Comparison of ENCODE assay signal across 9 mouse cellular contexts in genomic region chr11:49410540-49410939, GRCm38 (mm10). TPM values are rescaled to one million over a fixed set of nuclear protein-coding genes. Genes with fewer than 3 reads are reported as not detected.
DNase-seq lines count a peak whose midpoint lies in the region; ATAC-seq and TF ChIP-seq lines count a peak whose summit lies in the region.
"Had no signal": no experiment of that assay in that cellular context is flagged by ENCODE, and none has a peak within 500 bp of the region (broad histone marks: within the 10 kb centered on the region; RNA-seq: fewer than 3 reads in every experiment).

No protein-coding gene starts in this region.

- no peaks in the 10 kb centered on the region for H3K36me3 ChIP-seq in liver, adult 2 months (ENCODE audit: control insufficient read depth, insufficient read depth, low read length)
- no peaks in the 10 kb centered on the region for H3K36me3 ChIP-seq in liver, postnatal 0 days (replicated peaks; ENCODE audit: insufficient read depth, low read length)

- H3K4me3 ChIP-seq in liver, adult 2 months (ENCODE audit: insufficient read depth, low read depth, low read length), result no peak overlapping the region
- H3K4me3 ChIP-seq in liver, postnatal 0 days (ENCODE audit: low read depth, low read length), result no peak overlapping the region
- H3K4me3 ChIP-seq in cerebellum, adult 2 months (replicated peaks; ENCODE audit: insufficient read depth, low read depth, low read length), result no peak overlapping the region

- TF ChIP-seq CTCF in liver, adult 2 months (IDR thresholded peaks at IDR 0.05; ENCODE audit: low read depth, low read length), result no peak
- peak; percentile 64 for TF ChIP-seq CTCF in liver, postnatal 0 days (IDR thresholded peaks at IDR 0.05; ENCODE audit: low read depth)
- TF ChIP-seq CTCF in cerebellum, adult 2 months (IDR thresholded peaks at IDR 0.05; ENCODE audit: borderline replicate concordance, insufficient read depth, low read depth, low read length), result no peak

- 44% methylated on average over 1 of the region's 1 CpGs for WGBS in liver, adult 2 months
- 9% methylated on average over 1 of the region's 1 CpGs for WGBS in liver, postnatal 0 days (ENCODE audit: insufficient replicate concordance)
- 40% methylated on average over 1 of the region's 1 CpGs for WGBS in cerebellum, adult 2 months

- TF ChIP-seq EP300 in liver, postnatal 0 days (IDR thresholded peaks at IDR 0.05; ENCODE audit: low read depth), result no peak

- no peak for TF ChIP-seq POLR2A in liver, adult 2 months (IDR thresholded peaks at IDR 0.05; ENCODE audit: extremely low read depth, insufficient read depth, low read length)
- no peak for TF ChIP-seq POLR2A in cerebellum, adult 2 months (IDR thresholded peaks at IDR 0.05; ENCODE audit: borderline replicate concordance, insufficient read depth, low read length)

- H3K4me1 ChIP-seq in liver, adult 2 months (ENCODE audit: control insufficient read depth, insufficient read depth, low read length), result no peaks in the 10 kb centered on the region
- H3K4me1 ChIP-seq in liver, postnatal 0 days (ENCODE audit: insufficient read depth), result no peaks in the 10 kb centered on the region
- H3K4me1 ChIP-seq in cerebellum, adult 2 months (ENCODE audit: control insufficient read depth, insufficient read depth, low read length), result no peaks in the 10 kb centered on the region

- H3K4me2 ChIP-seq in liver, postnatal 0 days (ENCODE audit: low read depth, low read length), result no peak overlapping the region

- H3K27ac ChIP-seq in liver, adult 2 months (replicated peaks; ENCODE audit: insufficient read depth, low read depth, low read length), result no peak overlapping the region
- no peak overlapping the region for H3K27ac ChIP-seq in liver, postnatal 0 days (ENCODE audit: low read depth)
- H3K27ac ChIP-seq in cerebellum, adult 2 months (ENCODE audit: insufficient read depth, low read length), result no peak overlapping the region

- peak; percentile 0 to 5 for DNase-seq in cerebellum, postnatal 14 days
- DNase-seq in cerebellum, adult 8-10 months, result no peak
- DNase-seq in liver, adult 2 months (ENCODE audit: extremely low read depth, low read depth, low spot score), result peak; percentile 51
- DNase-seq in liver (no peak), adipocyte (ENCODE audit: low spot score) (peak; percentile 39)
- no peak for DNase-seq in liver, postnatal 0 days
- DNase-seq in cerebellum, adult 2 months, result no peak

- H3K27me3 ChIP-seq in liver, adult 2 months (ENCODE audit: control insufficient read depth, insufficient read depth, low read length), result no peaks in the 10 kb centered on the region
- H3K27me3 ChIP-seq in liver, postnatal 0 days (ENCODE audit: insufficient read depth, low read length), result no peaks in the 10 kb centered on the region
- no peaks in the 10 kb centered on the region for H3K27me3 ChIP-seq in cerebellum, adult 2 months (ENCODE audit: control insufficient read depth, insufficient read depth, low read length)

- no peaks in the 10 kb centered on the region for H3K9me3 ChIP-seq in liver, postnatal 0 days (ENCODE audit: low read length)

- no peak overlapping the region for H3K9ac ChIP-seq in liver, adult 2 months (ENCODE audit: low read depth, low read length)
- H3K9ac ChIP-seq in liver, postnatal 0 days (replicated peaks), result no peak overlapping the region

- no peaks in the 10 kb centered on the region for H3K79me2 ChIP-seq in liver, adult 2 months (ENCODE audit: control insufficient read depth, insufficient read depth, low read length)

- no peak for ATAC-seq in liver, postnatal 0 days
- ATAC-seq in activated CD4-positive, CD25-positive, alpha-beta regulatory T cell, adult 4 months, result no peak

RNA-seq across cellular contexts. Expression of gene Olfr1389, which starts 12.3 kb away (rescaled TPM):
- total RNA-seq in liver, adult 2 months (2014; rRNA removed), result not detected in 2 replicates
- polyA plus RNA-seq in liver, adult 2 months (2012; rRNA removed), result not detected in 2 replicates
- polyA plus RNA-seq in liver, postnatal 0 days (2015; fragmentation: Nextera tagmentation; extraction: Ambion mirVana), result not detected in 2 replicates
- polyA plus RNA-seq in activated CD4-positive, CD25-positive, alpha-beta regulatory T cell, adult 4 months (2017; shearing (Covaris generic)), result not detected
- polyA plus RNA-seq in cerebellum, adult 2 months (2012; rRNA removed), result not detected in 2 replicates
- total RNA-seq: heart, postnatal 14 days had no signal

RNA-seq across cellular contexts. Expression of gene Olfr1388, which starts 25.9 kb away (rescaled TPM):
- total RNA-seq in liver, adult 2 months (2014; rRNA removed), result 0.07 TPM in 1 of 2 replicates, not detected in the other
- polyA plus RNA-seq in liver, adult 2 months (2012; rRNA removed), result not detected in 2 replicates
- not detected in 2 replicates for polyA plus RNA-seq in liver, postnatal 0 days (2015; fragmentation: Nextera tagmentation; extraction: Ambion mirVana)
- not detected for polyA plus RNA-seq in activated CD4-positive, CD25-positive, alpha-beta regulatory T cell, adult 4 months (2017; shearing (Covaris generic))
- 0.11 and 0.25 TPM in 2 replicates for polyA plus RNA-seq in cerebellum, adult 2 months (2012; rRNA removed)

RNA-seq across cellular contexts. Expression of gene Olfr1387, which starts 44.6 kb away (rescaled TPM):
- not detected in 2 replicates for total RNA-seq in liver, adult 2 months (2014; rRNA removed)
- polyA plus RNA-seq in liver, adult 2 months (2012; rRNA removed), result not detected in 2 replicates
- polyA plus RNA-seq in liver, postnatal 0 days (2015; fragmentation: Nextera tagmentation; extraction: Ambion mirVana), result not detected in 2 replicates
- under 1 TPM in 1 of 2 experiments, not detected in 1; 0.16 TPM for polyA plus RNA-seq in activated CD4-positive, CD25-positive, alpha-beta regulatory T cell, adult 4 months (2017; shearing (Covaris generic))
- polyA plus RNA-seq in cerebellum, adult 2 months (2012; rRNA removed), result not detected in 2 replicates

RNA-seq across cellular contexts. Expression of gene Olfr1386, which starts 54.3 kb away (rescaled TPM):
- not detected in 2 replicates for total RNA-seq in liver, adult 2 months (2014; rRNA removed)
- not detected in 2 replicates for polyA plus RNA-seq in liver, adult 2 months (2012; rRNA removed)
- polyA plus RNA-seq in liver, postnatal 0 days (2015; fragmentation: Nextera tagmentation; extraction: Ambion mirVana), result not detected in 2 replicates
- polyA plus RNA-seq in activated CD4-positive, CD25-positive, alpha-beta regulatory T cell, adult 4 months (2017; shearing (Covaris generic)), result not detected
- polyA plus RNA-seq in cerebellum, adult 2 months (2012; rRNA removed), result not detected in 2 replicates
- total RNA-seq: heart, postnatal 14 days had no signal

Comparison
In these comparisons a context has a peak if more than half of its experiments do, and no peak if none do; other contexts are left out.
1. DNase-seq: peak in cerebellum, postnatal 14 days (2 of 2), liver, adult 2 months (single experiment) and adipocyte (single experiment); none in cerebellum, adult 8-10 months (single experiment), liver (single experiment), liver, postnatal 0 days (single experiment) and cerebellum, adult 2 months (0 of 2).